ENCODE assay signal across 12 mouse cellular contexts in genomic region chr16:21293569-21293968, GRCm38 (mm10).
A peak's percentile ranks its signal among the peaks of the same experiment; 100 is the strongest.
DNase-seq lines count a peak whose midpoint lies in the region; ATAC-seq and TF ChIP-seq lines count a peak whose summit lies in the region.
"Had no signal": no experiment of that assay in that cellular context is flagged by ENCODE, and none has a peak within 500 bp of the region (broad histone marks: within the 10 kb centered on the region; RNA-seq: fewer than 3 reads in every experiment).

No protein-coding gene starts in this region.

- no peaks in the 10 kb centered on the region for H3K27me3 ChIP-seq in intestine, embryonic 16.5 days (replicated peaks; ENCODE audit: control insufficient read depth, insufficient read depth, low read length)
- H3K27me3 ChIP-seq in intestine, postnatal 0 days (replicated peaks; ENCODE audit: control insufficient read depth, insufficient read depth, low read length), result no peaks in the 10 kb centered on the region
- H3K27me3 ChIP-seq: intestine, embryonic 15.5 days had no signal

- intact Hi-C loops in heart, postnatal 10 days (cut with DNase I), result loop anchor here (5.0 kb wide), 1 partner anchor 46 kb away; no protein-coding TSS in a partner anchor

- WGBS in intestine, embryonic 16.5 days, result 38% methylated on average over 3 of the region's 3 CpGs
- WGBS in intestine, postnatal 0 days, result 58% methylated on average over 3 of the region's 3 CpGs

- H3K9me3 ChIP-seq in intestine, embryonic 16.5 days (ENCODE audit: control insufficient read depth, low read length), result peaks cover 3% of the 10 kb centered on the region; the same call in 1 of the 2 replicates
- H3K9me3 ChIP-seq in intestine, postnatal 0 days (ENCODE audit: control insufficient read depth), result no peaks in the 10 kb centered on the region
- H3K9me3 ChIP-seq: intestine, embryonic 15.5 days; liver, embryonic 13.5 days; midbrain, embryonic 12.5 days had no signal

- no peak for TF ChIP-seq CTCF in intestine, postnatal 0 days (IDR thresholded peaks at IDR 0.05; ENCODE audit: low read depth)

- no peak overlapping the region for H3K4me2 ChIP-seq in intestine, embryonic 16.5 days (ENCODE audit: low read depth, low read length)
- no peak overlapping the region for H3K4me2 ChIP-seq in intestine, postnatal 0 days (replicated peaks; ENCODE audit: low read depth)
- H3K4me2 ChIP-seq: intestine, embryonic 15.5 days; liver, embryonic 13.5 days; midbrain, embryonic 12.5 days had no signal

- no peaks in the 10 kb centered on the region for H3K36me3 ChIP-seq in intestine, embryonic 16.5 days (ENCODE audit: control insufficient read depth, insufficient read depth, low read length)
- H3K36me3 ChIP-seq in intestine, postnatal 0 days (ENCODE audit: control insufficient read depth, insufficient read depth), result no peaks in the 10 kb centered on the region
- H3K36me3 ChIP-seq: intestine, embryonic 15.5 days; liver, embryonic 13.5 days; midbrain, embryonic 12.5 days had no signal

- H3K27ac ChIP-seq in intestine, embryonic 16.5 days (ENCODE audit: low read length), result no peak overlapping the region
- H3K27ac ChIP-seq in intestine, postnatal 0 days (ENCODE audit: low read depth, low read length), result no peak overlapping the region
- H3K27ac ChIP-seq: intestine, embryonic 15.5 days; liver, embryonic 13.5 days; midbrain, embryonic 12.5 days had no signal

- H3K9ac ChIP-seq in intestine, embryonic 16.5 days (ENCODE audit: low read depth, low read length), result no peak overlapping the region
- no peak overlapping the region for H3K9ac ChIP-seq in intestine, postnatal 0 days (ENCODE audit: low read depth, low read length)
- H3K9ac ChIP-seq: intestine, embryonic 15.5 days; liver, embryonic 13.5 days; midbrain, embryonic 12.5 days had no signal

- H3K4me1 ChIP-seq in intestine, embryonic 16.5 days (ENCODE audit: control insufficient read depth, insufficient read depth, low read length), result peaks cover 27% of the 10 kb centered on the region
- H3K4me1 ChIP-seq in intestine, postnatal 0 days (replicated peaks; ENCODE audit: control insufficient read depth, insufficient read depth, low read length), result no peaks in the 10 kb centered on the region
- H3K4me1 ChIP-seq: liver, embryonic 13.5 days had no signal

- peak; percentile 42 for DNase-seq in gastrocnemius, adult 18-20 months (ENCODE audit: low spot score)
- peak; percentile 33 to 47 for DNase-seq in heart, postnatal 10 days
- peak; percentile 47 to 86 for DNase-seq in lung, postnatal 4 days
- no peak for DNase-seq in urinary bladder, postnatal 36 days (ENCODE audit: low spot score in 2 of 2)
- no peak for DNase-seq in right cerebral cortex, postnatal 25 days
- DNase-seq: cerebellum, adult 8-10 months; liver, embryonic 13.5 days had no signal

- no peak overlapping the region for H3K4me3 ChIP-seq in intestine, embryonic 16.5 days (ENCODE audit: low read length)
- no peak overlapping the region for H3K4me3 ChIP-seq in intestine, postnatal 0 days (ENCODE audit: low read depth, low read length)
- H3K4me3 ChIP-seq: erythroblast, embryonic 14.5 days; intestine, embryonic 15.5 days; liver, embryonic 13.5 days; midbrain, embryonic 12.5 days had no signal

- peak; percentile 8; the same call in 1 of the 2 replicates for ATAC-seq in intestine, embryonic 16.5 days
- ATAC-seq in intestine, postnatal 0 days, result no peak
- ATAC-seq: intestine, embryonic 15.5 days had no signal

Comparison
In these comparisons a context has a peak if more than half of its experiments do, and no peak if none do; other contexts are left out.
1. DNase-seq: peak in gastrocnemius, adult 18-20 months (single experiment), heart, postnatal 10 days (2 of 2) and lung, postnatal 4 days (2 of 2); none in urinary bladder, postnatal 36 days (0 of 2) and right cerebral cortex, postnatal 25 days (single experiment).